Mouse (Mus musculus) cerebellum, adult 11 months (tissue): Measurements from ENCODE around the gene Idnk.
"Not testable (repeated sequence)": the region's sequence is repeated elsewhere in the genome, so short reads cannot be mapped to it uniquely, and the experiment has no call there.

Experiments
- DNase-seq: peaks from one replicate; pipeline ENCODE4 v3.0.0; 2022

Idnk gene

GRCm38 (mm10) chr13:58157447-58158098, at the start of gene Idnk:
Idnk (plus strand) TSS chr13:58157649.
- peak; percentile 80 for DNase-seq

- no peak for DNase-seq
Observed at GRCm38 (mm10) chr13:58111306-58111705, 46.1 kb upstream of the Idnk start.

- no peak for DNase-seq
Observed at GRCm38 (mm10) chr13:58112191-58112590, 45.3 kb upstream of the Idnk start.

- DNase-seq, result peak; percentile 37
Observed at GRCm38 (mm10) chr13:58112601-58113041, 44.8 kb upstream of the Idnk start.

- peak; percentile 61 for DNase-seq
Observed at GRCm38 (mm10) chr13:58113061-58113900, 44.2 kb upstream of the Idnk start, which contains the start of gene Klhl3. Klhl3 (minus strand) TSS chr13:58113592.

- DNase-seq, result no peak
Observed at GRCm38 (mm10) chr13:58115227-58115626, 42.2 kb upstream of the Idnk start.

- no peak for DNase-seq
Observed at GRCm38 (mm10) chr13:58116801-58117200, 40.6 kb upstream of the Idnk start.

- DNase-seq, result peak; percentile 45
Observed at GRCm38 (mm10) chr13:58117318-58118017, 40.0 kb upstream of the Idnk start.

GRCm38 (mm10) chr13:58122786-58123297, 34.6 kb upstream of the Idnk start:
- no peak for DNase-seq

- no peak for DNase-seq
Observed at GRCm38 (mm10) chr13:58123381-58123780, 34.1 kb upstream of the Idnk start.

GRCm38 (mm10) chr13:58124278-58124677, 33.2 kb upstream of the Idnk start:
- no peak for DNase-seq

GRCm38 (mm10) chr13:58124989-58125388, 32.5 kb upstream of the Idnk start:
- DNase-seq, result no peak

- DNase-seq, result no peak
Observed at GRCm38 (mm10) chr13:58126126-58126525, 31.3 kb upstream of the Idnk start.

- no peak for DNase-seq
Observed at GRCm38 (mm10) chr13:58126862-58127765, 30.3 kb upstream of the Idnk start.

- DNase-seq, result no peak
Observed at GRCm38 (mm10) chr13:58127766-58128361, 29.6 kb upstream of the Idnk start.

- peak; percentile 95 for DNase-seq
Observed at GRCm38 (mm10) chr13:58128396-58128767, 29.1 kb upstream of the Idnk start, which contains the start of gene Hnrnpa0. Hnrnpa0 (minus strand) TSS chr13:58128556.

- DNase-seq, result peak; percentile 96
Observed at GRCm38 (mm10) chr13:58128768-58129671, 28.4 kb upstream of the Idnk start.

GRCm38 (mm10) chr13:58129687-58130246, 27.7 kb upstream of the Idnk start:
- no peak for DNase-seq

- DNase-seq, result no peak
Observed at GRCm38 (mm10) chr13:58131692-58132091, 25.8 kb upstream of the Idnk start.

GRCm38 (mm10) chr13:58146603-58147002, 10.8 kb upstream of the Idnk start:
- DNase-seq, result not testable (repeated sequence)
